Mouse (Mus musculus) liver, embryonic 12.5 days (tissue): ENCODE data around the gene Maco1. TPM values are rescaled to one million over a fixed set of nuclear protein-coding genes. Genes with fewer than 3 reads are reported as not detected.

Source experiments
- ATAC-seq: fragments of 200-750 bp; cut with Nextera tagmentation; 2 replicates; pipeline ENCODE4 v1.8.0; 2017; ENCODE audit warnings: moderate number of reproducible peaks, mild to moderate bottlenecking, moderate library complexity
- H3K27ac ChIP-seq: fragments of 300-500 bp; sonication (generic); 2 replicates; pipeline ENCODE4 v1.5.1; 2016; ENCODE audit warnings: mild to moderate bottlenecking
- H3K27me3 ChIP-seq: fragments of 300-500 bp; sonication (generic); replicated peaks from 2 replicates; pipeline ENCODE4 v1.6.1; 2016; ENCODE audit warnings: mild to moderate bottlenecking, moderate library complexity
- H3K36me3 ChIP-seq: fragments of 300-500 bp; sonication (generic); 2 replicates; pipeline ENCODE4 v1.6.1; 2016; ENCODE audit warnings: mild to moderate bottlenecking, moderate library complexity
- H3K4me1 ChIP-seq: fragments of 300-500 bp; sonication (generic); 2 replicates; pipeline ENCODE4 v1.6.1; 2016
- H3K4me2 ChIP-seq: fragments of 300-500 bp; sonication (generic); 2 replicates; pipeline ENCODE4 v1.6.1; 2016; ENCODE audit warnings: mild to moderate bottlenecking, moderate library complexity
- H3K4me3 ChIP-seq: fragments of 300-500 bp; sonication (generic); 2 replicates; pipeline ENCODE4 v1.5.1; 2016; ENCODE audit warnings: mild to moderate bottlenecking, moderate library complexity
- H3K9ac ChIP-seq: fragments of 300-500 bp; sonication (generic); 2 replicates; pipeline ENCODE4 v1.6.1; 2016; ENCODE audit warnings: mild to moderate bottlenecking, moderate library complexity
- H3K9me3 ChIP-seq: fragments of 300-500 bp; sonication (generic); replicated peaks from 2 replicates; pipeline ENCODE4 v1.6.1; 2016; ENCODE audit warnings: mild to moderate bottlenecking, moderate library complexity
- WGBS: fragments of 180-500 bp; shearing (Covaris S2); methylation state at CpG from one replicate; pipeline ENCODE4 v1.1.7; 2016; ENCODE audit not compliant: insufficient replicate concordance; 5-methylcytosine and 5-hydroxymethylcytosine counted together
- polyA plus RNA-seq: library from polyadenylated mRNA; unstranded; fragments of >200 nt; fragmentation: Nextera tagmentation; extraction: Ambion mirVana; gene quantifications from 2 replicates; pipeline ENCODE4 v1.2.1, GENCODE M21; 2016

Gene Maco1
- polyA plus RNA-seq, 1 experiment from 2014 or later = 27.2 TPM

GRCm38 (mm10) chr4:134758367-134758766 is 94.8 kb downstream of the Maco1 start:
- 67% methylated on average over 4 of the region's 4 CpGs for WGBS
- H3K9me3 ChIP-seq = no peaks in the 10 kb centered on the region
- peaks cover 97% of the 10 kb centered on the region for H3K4me1 ChIP-seq
- peak overlapping the region; percentile 39; the same call in 1 of the 2 replicates for H3K9ac ChIP-seq
- no peaks in the 10 kb centered on the region for H3K27me3 ChIP-seq
- ATAC-seq = no peak
- H3K4me2 ChIP-seq = peak overlapping the region; percentile 61
- peak overlapping the region; percentile 89 for H3K27ac ChIP-seq
- H3K4me3 ChIP-seq = no peak overlapping the region
- peaks cover 45% of the 10 kb centered on the region for H3K36me3 ChIP-seq

DNA sequence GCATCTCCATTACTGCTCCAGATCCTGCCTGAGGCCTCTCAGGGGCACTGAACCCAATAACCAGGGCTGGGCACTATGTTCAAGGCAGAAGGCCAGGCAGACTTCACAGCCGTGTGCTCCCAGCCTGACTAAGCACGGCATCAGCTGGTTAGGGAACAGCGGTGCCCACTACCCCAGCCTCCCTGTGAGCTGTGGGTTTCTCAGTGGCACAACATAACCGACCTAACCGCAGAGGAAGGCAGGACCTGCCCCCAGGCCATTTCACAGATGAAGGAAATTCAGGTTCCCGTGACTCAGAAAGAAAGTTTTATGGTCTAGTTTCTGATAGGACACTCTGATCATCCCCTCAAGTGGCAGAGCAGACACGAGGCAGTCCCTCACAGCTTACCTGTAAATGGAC is 96.2 kb downstream of the Maco1 start:
- Histone ChIP-seq H3K4me1 (peaks cover 97% of the 10 kb centered on the region), H3K27ac (peak overlapping the region; percentile 55)

DNA sequence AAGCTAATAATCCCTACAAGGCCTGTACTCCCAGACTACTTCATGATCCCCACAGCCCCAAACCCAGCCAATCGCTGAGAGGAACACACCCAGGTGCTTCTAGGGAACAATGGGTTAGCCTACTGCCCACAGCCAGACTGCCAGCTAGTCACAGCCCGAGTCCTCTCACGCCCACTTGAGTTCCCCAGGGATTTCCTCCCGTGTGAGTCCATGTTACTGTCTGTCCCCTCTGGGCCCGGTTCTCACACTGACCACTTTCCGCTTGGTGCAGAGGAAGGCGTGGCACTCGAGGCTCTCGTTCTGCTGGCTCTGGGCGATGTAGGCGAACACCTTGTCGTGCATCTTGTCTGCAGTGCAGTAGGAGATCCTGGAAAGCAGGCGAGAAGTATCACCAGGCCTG is 98.2 kb downstream of the Maco1 start:
- Histone ChIP-seq H3K27me3 (no peaks in the 10 kb centered on the region), H3K4me3 (no peak overlapping the region), H3K9ac (no peak overlapping the region), H3K4me2 (no peak overlapping the region), H3K4me1 (peaks cover 97% of the 10 kb centered on the region), H3K27ac (peak overlapping the region; percentile 87), H3K9me3 (no peaks in the 10 kb centered on the region), H3K36me3 (peaks cover 72% of the 10 kb centered on the region)
- ATAC-seq = no peak
- WGBS = 74% methylated on average over 13 of the region's 13 CpGs

More for the DNA sequence above, 96.2 kb downstream of the Maco1 start:
- Histone ChIP-seq H3K4me2 (no peak overlapping the region), H3K27me3 (no peaks in the 10 kb centered on the region), H3K9ac (no peak overlapping the region), H3K36me3 (peaks cover 59% of the 10 kb centered on the region), H3K9me3 (no peaks in the 10 kb centered on the region), H3K4me3 (no peak overlapping the region)
- ATAC-seq = no peak
- WGBS = 69% methylated on average over 7 of the region's 7 CpGs

DNA sequence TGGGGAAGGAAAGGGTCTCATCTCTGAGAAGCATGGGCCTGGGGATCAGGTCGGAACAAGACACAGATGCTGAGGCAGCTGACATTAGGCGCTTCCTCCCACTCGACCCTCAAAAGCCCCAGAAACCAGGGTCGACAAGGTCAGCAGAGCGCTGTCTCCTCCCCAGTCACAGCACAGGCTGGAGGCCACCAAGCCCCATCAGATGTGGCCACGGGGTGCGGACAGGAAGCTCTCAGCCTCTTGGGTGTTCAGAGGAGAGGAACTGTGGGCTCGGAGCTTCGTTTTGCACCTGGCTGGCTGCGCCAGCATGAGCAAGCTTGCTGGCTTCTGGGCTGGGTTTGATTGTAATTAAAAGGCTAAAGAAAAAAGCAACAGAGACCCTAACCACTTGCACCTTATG is 98.8 kb downstream of the Maco1 start:
- no peak for ATAC-seq
- H3K4me3 ChIP-seq = no peak overlapping the region
- no peaks in the 10 kb centered on the region for H3K27me3 ChIP-seq
- 33% methylated on average over 10 of the region's 10 CpGs for WGBS
- H3K4me2 ChIP-seq = 0 out of 2 replicates have a peak overlapping the region, but pooled peaks have one; percentile 6
- H3K4me1 ChIP-seq = peaks cover 97% of the 10 kb centered on the region
- peaks cover 78% of the 10 kb centered on the region for H3K36me3 ChIP-seq
- H3K9me3 ChIP-seq = no peaks in the 10 kb centered on the region
- no peak overlapping the region for H3K9ac ChIP-seq
- H3K27ac ChIP-seq = peak overlapping the region; percentile 87

DNA sequence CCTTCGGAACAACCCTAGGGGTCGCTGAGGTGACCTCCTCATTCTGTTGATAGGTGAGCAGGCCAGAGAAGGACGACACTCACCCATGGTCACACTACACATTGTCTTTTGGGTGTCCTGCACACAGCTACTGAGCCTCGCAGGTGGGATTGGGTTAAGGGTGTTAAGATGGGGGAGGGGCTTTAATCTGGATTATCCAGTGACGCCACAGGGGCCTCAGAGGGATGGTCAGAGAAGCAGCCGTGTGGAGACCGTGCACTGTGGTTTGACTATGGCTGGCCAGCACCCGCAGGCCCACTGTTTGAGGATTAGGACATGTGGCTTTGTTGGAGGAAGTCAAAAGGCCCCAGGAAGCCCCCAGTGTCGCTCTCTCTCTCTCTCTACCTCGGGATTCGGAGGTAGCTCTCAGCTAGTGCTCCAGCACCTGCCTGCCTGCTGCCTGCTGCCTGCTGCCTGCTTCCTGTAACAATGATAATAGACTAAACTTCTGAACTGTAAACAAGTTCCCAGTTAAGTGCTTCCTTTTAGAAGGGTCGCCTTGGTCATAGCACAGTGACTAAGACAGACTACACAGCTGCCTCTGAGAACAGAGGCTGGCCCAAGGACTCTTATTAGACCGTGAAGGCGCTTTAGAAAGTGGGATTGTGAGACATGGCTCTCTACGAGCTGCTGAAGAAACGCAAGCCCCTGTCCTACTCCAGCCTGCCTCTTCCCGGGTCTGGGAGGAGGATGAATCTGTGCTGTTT is 99.5 kb downstream of the Maco1 start:
- no peak for ATAC-seq
- H3K27me3 ChIP-seq = no peaks in the 10 kb centered on the region
- H3K9ac ChIP-seq = no peak overlapping the region; the same call in 1 of the 2 replicates
- 0 out of 2 replicates have a peak overlapping the region, but pooled peaks have one; percentile 6 for H3K4me2 ChIP-seq
- H3K4me3 ChIP-seq = no peak overlapping the region
- H3K9me3 ChIP-seq = no peaks in the 10 kb centered on the region
- WGBS = 35% methylated on average over 17 of the region's 17 CpGs
- H3K27ac ChIP-seq = peak overlapping the region; percentile 87
- peaks cover 85% of the 10 kb centered on the region for H3K36me3 ChIP-seq
- H3K4me1 ChIP-seq = peaks cover 97% of the 10 kb centered on the region

DNA sequence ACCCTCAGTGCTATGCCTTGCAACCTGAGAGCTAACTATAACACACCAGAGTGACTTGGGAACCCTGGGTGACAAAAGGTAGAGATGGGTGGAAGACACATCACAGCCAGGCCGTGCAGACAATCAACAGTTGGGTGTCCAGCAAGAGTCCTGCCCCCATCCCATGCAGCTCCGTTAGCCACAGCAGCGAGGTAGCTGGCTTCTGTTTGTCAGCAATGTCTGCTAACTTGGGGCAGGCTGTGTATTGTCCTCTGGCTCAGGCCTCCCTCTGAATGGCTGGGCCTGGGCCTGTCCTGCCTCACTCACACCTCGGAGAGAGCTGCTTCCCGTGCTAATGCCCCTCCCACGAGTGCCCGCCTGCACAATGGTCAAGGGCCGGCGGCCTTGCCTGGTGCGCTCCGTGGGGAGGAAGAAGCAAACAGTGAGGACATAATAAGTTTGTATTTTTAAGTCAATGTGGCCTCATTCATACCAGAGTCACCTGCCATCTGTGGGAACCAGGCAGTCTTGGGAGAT is 100.2 kb downstream of the Maco1 start:
- 70% methylated on average over 11 of the region's 11 CpGs for WGBS
- peaks cover 93% of the 10 kb centered on the region for H3K4me1 ChIP-seq
- H3K4me3 ChIP-seq = no peak overlapping the region
- H3K4me2 ChIP-seq = 0 out of 2 replicates have a peak overlapping the region, but pooled peaks have one; percentile 64
- peak overlapping the region; percentile 62 for H3K9ac ChIP-seq
- no peaks in the 10 kb centered on the region for H3K27me3 ChIP-seq
- no peak for ATAC-seq
- peak overlapping the region; percentile 87 for H3K27ac ChIP-seq
- H3K9me3 ChIP-seq = no peaks in the 10 kb centered on the region
- peaks cover 92% of the 10 kb centered on the region for H3K36me3 ChIP-seq

Other genes starting within 250 kb of the Maco1 start
- 3.2 and 3.5 TPM in 2 replicates for gene Man1c1, start 149.1 kb downstream of the Maco1 start, polyA plus RNA-seq
- 26.4 and 28.2 TPM in 2 replicates for gene Ldlrap1, start 85.3 kb downstream of the Maco1 start, polyA plus RNA-seq
- 477 and 480 TPM in 2 replicates for gene Rhd, start 11.2 kb upstream of the Maco1 start, polyA plus RNA-seq
- 94.2 and 94.9 TPM in 2 replicates for gene Tmem50a, start 61.7 kb upstream of the Maco1 start, polyA plus RNA-seq
- 310 and 322 TPM in 2 replicates for gene Rsrp1, start 70.2 kb upstream of the Maco1 start, polyA plus RNA-seq
- 70.8 and 72.8 TPM in 2 replicates for gene Syf2, start 77.6 kb upstream of the Maco1 start, polyA plus RNA-seq